Mouse (Mus musculus) kidney, adult 18-20 months (tissue): ENCODE measurements around the gene Pfkm.

Experiments
- DNase-seq: peaks from one replicate; pipeline ENCODE4 v3.0.0; 2021

Pfkm gene

GRCm38 (mm10) chr15:98177320-98177719 is 84.9 kb downstream of the Pfkm start:
- DNase-seq, result no peak

GRCm38 (mm10) chr15:98180567-98181131 is 88.3 kb downstream of the Pfkm start:
- DNase-seq, result no peak

GRCm38 (mm10) chr15:98181132-98181711 is 88.8 kb downstream of the Pfkm start:
- peak; percentile 91 for DNase-seq
